Mouse (Mus musculus): ENCODE results near the gene Gm21118.

Gene Gm21118

DNA sequence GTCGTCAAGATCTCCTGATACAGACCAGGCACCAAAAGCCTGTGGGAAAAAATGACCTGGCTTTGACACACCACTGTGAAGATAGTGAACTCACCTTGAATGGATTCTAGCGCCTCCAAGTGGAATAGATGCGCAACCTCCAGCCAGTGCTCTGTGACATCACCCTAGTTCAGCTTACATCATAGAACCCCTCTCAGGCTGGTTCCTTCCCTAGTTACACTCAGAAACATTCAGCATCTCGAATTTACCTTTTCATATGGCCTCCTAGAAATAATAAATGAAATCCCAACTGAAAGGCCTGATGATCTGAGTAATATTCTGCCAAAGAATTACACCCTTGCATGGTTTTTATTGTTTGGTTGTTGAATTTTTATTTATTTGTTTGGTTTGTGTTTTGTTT lies at the start of gene Gm21118:
TSS of gene Gm21118 (minus strand) at position 101 of the 400 bp plus-strand sequence.
- no CpG with 5 or more reads among the region's 4 CpGs for WGBS

DNA sequence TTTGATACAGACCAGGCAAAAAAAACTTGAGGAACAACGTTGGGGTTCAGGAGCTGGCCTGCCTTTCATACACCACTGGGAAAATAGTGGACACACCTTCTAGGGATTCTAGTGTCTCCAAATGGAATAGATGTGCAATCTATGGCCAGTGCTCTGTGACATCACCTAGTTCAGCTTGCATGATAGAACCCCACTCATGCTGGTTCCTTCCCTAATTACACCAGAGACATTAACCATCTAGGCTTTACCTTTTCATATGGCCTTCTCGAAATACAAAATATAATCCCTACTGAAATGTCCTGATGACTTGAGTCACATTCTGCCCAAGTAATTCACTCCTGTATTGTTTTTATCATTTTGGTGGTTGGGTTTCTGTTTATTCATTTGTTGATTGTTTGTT lies 29.7 kb upstream of the Gm21118 start, which contains the start of the genes Gm29423 and Gm29644:
TSS of gene Gm29423 (minus strand) at position 101 of the 400 bp plus-strand sequence.
TSS of gene Gm29644 (minus strand) at position 157 of the 400 bp plus-strand sequence.
- no CpG with 5 or more reads among the region's 2 CpGs for WGBS

All from cerebral cortex, adult 2 months (tissue).